Mouse (Mus musculus): Measurements from ENCODE around the gene Fbxo28.

Fbxo28 gene

GRCm38 (mm10) chr1:182340821-182341781 is at the start of gene Fbxo28:
Gene Fbxo28 (minus strand): TSS chr1:182341629.
- DNase-seq (ENCODE audit: extremely low read depth, low read depth) = peak; percentile 89

- no peak for DNase-seq (ENCODE audit: extremely low read depth, low read depth)
Measured at GRCm38 (mm10) chr1:182388729-182389128, 47.3 kb upstream of the Fbxo28 start.

- no peak for DNase-seq (ENCODE audit: extremely low read depth, low read depth)
Measured at GRCm38 (mm10) chr1:182386449-182386848, 45.0 kb upstream of the Fbxo28 start.

GRCm38 (mm10) chr1:182383096-182383495 is 41.7 kb upstream of the Fbxo28 start:
- no peak for DNase-seq (ENCODE audit: extremely low read depth, low read depth)

- DNase-seq (ENCODE audit: extremely low read depth, low read depth) = no peak
Measured at GRCm38 (mm10) chr1:182381327-182381726, 39.9 kb upstream of the Fbxo28 start.

- no peak for DNase-seq (ENCODE audit: extremely low read depth, low read depth)
Measured at GRCm38 (mm10) chr1:182380683-182381082, 39.3 kb upstream of the Fbxo28 start.

- DNase-seq (ENCODE audit: extremely low read depth, low read depth) = no peak
Measured at GRCm38 (mm10) chr1:182378876-182379275, 37.4 kb upstream of the Fbxo28 start.

GRCm38 (mm10) chr1:182378205-182378835 is 36.9 kb upstream of the Fbxo28 start:
- no peak for DNase-seq (ENCODE audit: extremely low read depth, low read depth)

GRCm38 (mm10) chr1:182377519-182377918 is 36.1 kb upstream of the Fbxo28 start:
- DNase-seq (ENCODE audit: extremely low read depth, low read depth) = no peak

- DNase-seq (ENCODE audit: extremely low read depth, low read depth) = no peak
Measured at GRCm38 (mm10) chr1:182376826-182377225, 35.4 kb upstream of the Fbxo28 start.

GRCm38 (mm10) chr1:182376221-182376620 is 34.8 kb upstream of the Fbxo28 start:
- DNase-seq (ENCODE audit: extremely low read depth, low read depth) = peak; percentile 49

- DNase-seq (ENCODE audit: extremely low read depth, low read depth) = no peak
Measured at GRCm38 (mm10) chr1:182371891-182372290, 30.5 kb upstream of the Fbxo28 start.

GRCm38 (mm10) chr1:182369435-182369834 is 28.0 kb upstream of the Fbxo28 start:
- no peak for DNase-seq (ENCODE audit: extremely low read depth, low read depth)

- no peak for DNase-seq (ENCODE audit: extremely low read depth, low read depth)
Measured at GRCm38 (mm10) chr1:182368782-182369181, 27.4 kb upstream of the Fbxo28 start.

GRCm38 (mm10) chr1:182368309-182368708 is 26.9 kb upstream of the Fbxo28 start:
- no peak for DNase-seq (ENCODE audit: extremely low read depth, low read depth)

GRCm38 (mm10) chr1:182363683-182364404 is 22.4 kb upstream of the Fbxo28 start:
- peak; percentile 45 for DNase-seq (ENCODE audit: extremely low read depth, low read depth)

GRCm38 (mm10) chr1:182362703-182363102 is 21.3 kb upstream of the Fbxo28 start:
- peak; percentile 55 for DNase-seq (ENCODE audit: extremely low read depth, low read depth)

GRCm38 (mm10) chr1:182358133-182358532 is 16.7 kb upstream of the Fbxo28 start:
- DNase-seq (ENCODE audit: extremely low read depth, low read depth) = peak; percentile 77

- DNase-seq (ENCODE audit: extremely low read depth, low read depth) = no peak
Measured at GRCm38 (mm10) chr1:182354504-182355147, 13.2 kb upstream of the Fbxo28 start.

- no peak for DNase-seq (ENCODE audit: extremely low read depth, low read depth)
Measured at GRCm38 (mm10) chr1:182349557-182349956, 8.1 kb upstream of the Fbxo28 start.

GRCm38 (mm10) chr1:182346491-182346890 is 5.1 kb upstream of the Fbxo28 start:
- DNase-seq (ENCODE audit: extremely low read depth, low read depth) = no peak

Measured in MEL-GATA-1-ER (cell line).